Mouse (Mus musculus) ES-Bruce4 (cell line): ENCODE measurements around the gene Shisa7.

Source experiments
- CTCF ChIP-seq: IDR thresholded peaks from one replicate; pipeline ENCODE4 v1.8.1; 2011; ENCODE audit warnings: low read depth, low read length
- EP300 ChIP-seq: IDR thresholded peaks from 2 replicates; pipeline ENCODE4 v1.6.1; 2011; ENCODE audit warnings: low read depth, low read length; ENCODE audit not compliant: insufficient read depth

DNA sequence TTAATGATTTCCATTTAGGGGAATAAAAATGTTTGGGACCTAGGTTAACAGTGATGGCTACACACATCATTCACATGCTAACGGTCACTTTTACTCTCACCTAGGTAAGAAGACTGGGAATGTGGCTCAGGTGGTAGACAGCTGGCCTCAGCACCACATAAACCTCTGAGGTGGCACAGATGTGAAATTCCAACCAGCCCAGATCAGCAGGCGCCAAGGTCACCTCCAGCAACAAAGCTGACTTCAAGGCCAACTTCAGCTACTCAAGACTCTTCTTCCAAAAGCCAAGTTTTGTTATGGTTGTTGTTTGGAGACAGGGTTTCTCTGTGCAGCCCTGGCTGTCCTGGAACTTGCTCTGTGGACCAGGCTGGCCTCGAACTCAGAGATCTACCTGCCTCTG lies 9.1 kb upstream of the Shisa7 start:
- TF ChIP-seq CTCF (no peak), EP300 (no peak)
